ENCODE assay signal across 8 mouse cellular contexts in genomic region chr6:148831728-148832121, GRCm38 (mm10). TPM values are rescaled to one million over a fixed set of nuclear protein-coding genes. Genes with fewer than 3 reads are reported as not detected.
DNase-seq lines count a peak whose midpoint lies in the region; ATAC-seq and TF ChIP-seq lines count a peak whose summit lies in the region.

No protein-coding gene starts in this region.

- H3K27me3 ChIP-seq in heart, embryonic 10.5 days (ENCODE audit: insufficient read depth, poor library complexity, severe bottlenecking): no peaks in the 10 kb centered on the region
- no peaks in the 10 kb centered on the region for H3K27me3 ChIP-seq in CH12.LX (replicated peaks)
- no peaks in the 10 kb centered on the region for H3K27me3 ChIP-seq in forebrain, embryonic 14.5 days (replicated peaks; ENCODE audit: control insufficient read depth, insufficient read depth, low read length)
- H3K27me3 ChIP-seq in liver, embryonic 16.5 days (ENCODE audit: control insufficient read depth, insufficient read depth, low read depth, low read length): no peaks in the 10 kb centered on the region

- H3K4me3 ChIP-seq in heart, embryonic 10.5 days: peak overlapping the region; percentile 89
- peak overlapping the region; percentile 76 to 90 (median 87) for H3K4me3 ChIP-seq in CH12.LX (replicated peaks in 1 of 3; ENCODE audit: low read depth in 2 of 3, low read length in 2 of 3, poor library complexity in 1 of 3)
- peak overlapping the region; percentile 85 for H3K4me3 ChIP-seq in forebrain, embryonic 14.5 days (ENCODE audit: low read depth, low read length)
- H3K4me3 ChIP-seq in liver, embryonic 16.5 days (ENCODE audit: low read depth, low read length): peak overlapping the region; percentile 83

- no peak for TF ChIP-seq POLR2A in CH12.LX (IDR thresholded peaks at IDR 0.05; ENCODE audit: low read depth, low read length)

- TF ChIP-seq CTCF in CH12.LX (conservative IDR thresholded peaks at IDR 0.05 in 1 of 2, IDR thresholded peaks at IDR 0.05 in 1 of 2; ENCODE audit: low read depth in 2 of 2, low read length in 2 of 2): no peak

- peak overlapping the region; percentile 74; the same call in 1 of the 2 replicates for H3K4me2 ChIP-seq in CH12.LX (ENCODE audit: insufficient read depth, low read depth, poor library complexity, severe bottlenecking)
- H3K4me2 ChIP-seq in forebrain, embryonic 14.5 days (ENCODE audit: low read length): peak overlapping the region; percentile 87
- peak overlapping the region; percentile 78 for H3K4me2 ChIP-seq in liver, embryonic 16.5 days (ENCODE audit: low read depth, low read length)

- peaks cover 20% of the 10 kb centered on the region for H3K79me2 ChIP-seq in CH12.LX (replicated peaks; ENCODE audit: control insufficient read depth, extremely low read depth, insufficient read depth, poor library complexity, severe bottlenecking)

- peaks cover 5% of the 10 kb centered on the region for H3K4me1 ChIP-seq in heart, embryonic 10.5 days
- peaks cover 7 to 20% of the 10 kb centered on the region in 2 experiments for H3K4me1 ChIP-seq in CH12.LX (ENCODE audit: control insufficient read depth in 1 of 2, insufficient read depth in 2 of 2)
- peaks cover 12% of the 10 kb centered on the region for H3K4me1 ChIP-seq in forebrain, embryonic 14.5 days (ENCODE audit: control insufficient read depth, insufficient read depth, low read length)
- H3K4me1 ChIP-seq in liver, embryonic 16.5 days (ENCODE audit: control insufficient read depth, low read depth, low read length): peaks cover 6% of the 10 kb centered on the region

- no peak for TF ChIP-seq EP300 in CH12.LX (IDR thresholded peaks at IDR 0.05; ENCODE audit: low read length)

- in situ Hi-C loops in CH12.LX (cut with MboI; ENCODE audit: low pct_ligation_motif_present, low pct_unique_long_range_greater_than_20kb, low sequenced_read_pairs): no loop called here

- H3K36me3 ChIP-seq in heart, embryonic 10.5 days: no peaks in the 10 kb centered on the region
- H3K36me3 ChIP-seq in CH12.LX (replicated peaks in 1 of 2; ENCODE audit: control insufficient read depth in 1 of 2, insufficient read depth in 1 of 2, low read length in 1 of 2): peaks cover 0 to 7% of the 10 kb centered on the region in 2 experiments
- no peaks in the 10 kb centered on the region for H3K36me3 ChIP-seq in forebrain, embryonic 14.5 days (ENCODE audit: control insufficient read depth, insufficient read depth, low read length)
- no peaks in the 10 kb centered on the region; the same call in 1 of the 2 replicates for H3K36me3 ChIP-seq in liver, embryonic 16.5 days (ENCODE audit: control insufficient read depth, insufficient read depth)

- no peak for DNase-seq in heart, embryonic 10.5 days (ENCODE audit: low spot score)
- no peak for DNase-seq in heart, postnatal 14 days
- no peak for DNase-seq in CH12.LX (ENCODE audit: extremely low read depth)
- DNase-seq in forebrain, embryonic 14.5 days (ENCODE audit: low spot score): no peak
- DNase-seq in T-cell, adult 2 months (ENCODE audit: low spot score): no peak
- no peak for DNase-seq in thymus, postnatal 36 days

- dilution Hi-C loops in CH12.LX (cut with MboI; ENCODE audit: extremely low pct_ligation_motif_present, extremely low pct_unique_long_range_greater_than_20kb, low sequenced_read_pairs): no loop called here

- intact Hi-C loops in heart, postnatal 14 days (cut with DNase I): loop anchor here (5.0 kb wide), 1 partner anchor 66 kb away; the partner anchor contains the start of gene Caprin2

- 0 out of 2 replicates have a peak, but pooled peaks have one; percentile 1 for ATAC-seq in forebrain, embryonic 14.5 days
- no peak for ATAC-seq in liver, embryonic 16.5 days (ENCODE audit: low read depth)
- no peak for ATAC-seq in frontal cortex, adult (ENCODE audit: low TSS enrichment)

- peak overlapping the region; percentile 86 for H3K9ac ChIP-seq in CH12.LX (ENCODE audit: insufficient read depth, low read depth)
- peak overlapping the region; percentile 75; the same call in 1 of the 2 replicates for H3K9ac ChIP-seq in forebrain, embryonic 14.5 days (ENCODE audit: low read length)
- H3K9ac ChIP-seq in liver, embryonic 16.5 days (ENCODE audit: low read depth, low read length): peak overlapping the region; percentile 82

- H3K9me3 ChIP-seq in heart, embryonic 10.5 days: peaks cover 3% of the 10 kb centered on the region; the same call in 1 of the 2 replicates
- no peaks in the 10 kb centered on the region for H3K9me3 ChIP-seq in CH12.LX (replicated peaks; ENCODE audit: low read length)
- H3K9me3 ChIP-seq in forebrain, embryonic 14.5 days (replicated peaks; ENCODE audit: control insufficient read depth, low read length): 0 out of 2 replicates have a peak, but pooled peaks cover 3% of the 10 kb centered on the region
- H3K9me3 ChIP-seq in liver, embryonic 16.5 days (replicated peaks; ENCODE audit: control insufficient read depth, low read length): no peaks in the 10 kb centered on the region

- peak overlapping the region; percentile 94 for H3K27ac ChIP-seq in heart, embryonic 10.5 days
- peak overlapping the region; percentile 38; the same call in 1 of the 2 replicates for H3K27ac ChIP-seq in CH12.LX (ENCODE audit: insufficient read depth, low read depth)
- H3K27ac ChIP-seq in forebrain, embryonic 14.5 days (ENCODE audit: low read depth, low read length): 0 out of 2 replicates have a peak overlapping the region, but pooled peaks have one; percentile 33
- peak overlapping the region; percentile 57 for H3K27ac ChIP-seq in liver, embryonic 16.5 days (ENCODE audit: low read length)

- TF ChIP-seq RAD21 in CH12.LX (IDR thresholded peaks at IDR 0.05; ENCODE audit: low read depth, low read length): no peak

- 37% methylated on average over 3 of the region's 3 CpGs for WGBS in heart, embryonic 10.5 days
- WGBS in forebrain, embryonic 14.5 days: 23% methylated on average over 3 of the region's 3 CpGs
- 14% methylated on average over 3 of the region's 3 CpGs for WGBS in liver, embryonic 16.5 days (ENCODE audit: insufficient replicate concordance)

TF ChIP-seq in CH12.LX, 34 proteins besides CTCF, POLR2A, EP300 and RAD21:
- TF ChIP-seq ELF1 (IDR thresholded peaks at IDR 0.05; ENCODE audit: low read depth, low read length) (no peak), CHD1 (IDR thresholded peaks at IDR 0.05; ENCODE audit: low read depth, low read length) (peak; percentile 92; the same call in 1 of the 2 replicates)
TF ChIP-seq in CH12.LX: peak in this region for 1.

RNA-seq across cellular contexts. Expression of gene Ipo8, which starts 0.5 kb away (rescaled TPM):
- 20.5 and 20.7 TPM in 2 replicates for polyA plus RNA-seq in heart, embryonic 10.5 days (2016; fragmentation: Nextera tagmentation; extraction: Ambion mirVana)
- total RNA-seq in heart, postnatal 14 days (2021): 10 to 100 TPM; 21.4 to 23.7 TPM
- total RNA-seq in CH12.LX (2012; rRNA removed) (17.6 and 21.3 TPM in 2 replicates), CH12.LX (2014; rRNA removed) (23.6 and 25.5 TPM in 2 replicates)
- polyA plus RNA-seq in CH12.LX (2012; ENCODE audit: insufficient read length, low read depth): 15.0 and 15.6 TPM in 2 replicates
- 12.2 and 17.9 TPM in 2 replicates for polyA plus RNA-seq in forebrain, embryonic 14.5 days (2014; fragmentation: Nextera tagmentation; extraction: Ambion mirVana)
- polyA plus RNA-seq in liver, embryonic 16.5 days (2015; fragmentation: Nextera tagmentation; extraction: Ambion mirVana): 6.0 and 7.1 TPM in 2 replicates

Comparison
In these comparisons a context has a peak if more than half of its experiments do, and no peak if none do; other contexts are left out.
1. H3K27ac ChIP-seq: peak in every context shown above with its lines; median percentile 94 in heart, embryonic 10.5 days; 57 in liver, embryonic 16.5 days; 38 in CH12.LX; 33 in forebrain, embryonic 14.5 days.